Mouse (Mus musculus) thymus, adult 2 months (tissue): Measurements from ENCODE around the gene Ppp4r3a. TPM values are rescaled to one million over a fixed set of nuclear protein-coding genes. Genes with fewer than 3 reads are reported as not detected.
"Not testable (repeated sequence)": the region's sequence is repeated elsewhere in the genome, so short reads cannot be mapped to it uniquely, and the experiment has no call there.

ENCODE experiments used
- DNase-seq: peaks from one replicate; pipeline ENCODE4 v3.0.0; 2021
- H3K27ac ChIP-seq: fragments of 200-500 bp; 2 replicates; pipeline ENCODE4 v1.5.1; 2012; ENCODE audit warnings: low read length, control low read depth; ENCODE audit not compliant: control insufficient read depth, insufficient read depth
- H3K27me3 ChIP-seq: fragments of 200-500 bp; 2 replicates; pipeline ENCODE4 v1.6.1; 2012; ENCODE audit warnings: mild to moderate bottlenecking, low read length, moderate library complexity, mixed read lengths; ENCODE audit not compliant: control insufficient read depth, insufficient read depth
- H3K36me3 ChIP-seq: fragments of 200-500 bp; 2 replicates; pipeline ENCODE4 v1.6.1; 2012; ENCODE audit warnings: mild to moderate bottlenecking, low read length, moderate library complexity; ENCODE audit not compliant: control insufficient read depth, insufficient read depth
- H3K4me1 ChIP-seq: fragments of 200-500 bp; replicated peaks from 2 replicates; pipeline ENCODE4 v1.6.1; 2012; ENCODE audit warnings: low read length; ENCODE audit not compliant: control insufficient read depth, insufficient read depth
- H3K4me3 ChIP-seq: fragments of 200-500 bp; 2 replicates; pipeline ENCODE4 v1.5.1; 2012; ENCODE audit warnings: mild to moderate bottlenecking, low read length, control low read depth, moderate library complexity; ENCODE audit not compliant: control insufficient read depth, insufficient read depth
- CTCF ChIP-seq: fragments of 200-500 bp; IDR thresholded peaks from 2 replicates; pipeline ENCODE4 v1.5.1; 2012; ENCODE audit warnings: mild to moderate bottlenecking, control low read depth, low read length, moderate library complexity, borderline replicate concordance; ENCODE audit not compliant: control insufficient read depth, poor library complexity, insufficient read depth; ENCODE audit errors: extremely low read depth
- POLR2A ChIP-seq: fragments of 200-500 bp; IDR thresholded peaks from 2 replicates; pipeline ENCODE4 v1.6.1; 2012; ENCODE audit warnings: mild to moderate bottlenecking, low read length, control low read depth, moderate library complexity; ENCODE audit not compliant: control insufficient read depth, poor library complexity, insufficient read depth; ENCODE audit errors: extremely low read depth
- WGBS: fragments of 180-500 bp; shearing (Covaris S2); methylation state at CpG from one replicate; pipeline ENCODE4 v1.1.7; 2018; 5-methylcytosine and 5-hydroxymethylcytosine counted together
- polyA plus RNA-seq: library from polyadenylated mRNA; depleted of rRNA; stranded (reverse); fragments of >200 nt; gene quantifications from 2 replicates; pipeline ENCODE4 v1.2.3, GENCODE M21; 2012; rRNA removed

The Ppp4r3a gene
- polyA plus RNA-seq: 25.6 and 34.9 TPM in 2 replicates

- peak within 1 kb of the TSS; percentile 54 for H3K27ac ChIP-seq
- peak; percentile 91 for DNase-seq
These were observed at the start of gene Ppp4r3a for GRCm38 (mm10) chr12:101083076-101083838. TSS of gene Ppp4r3a (minus strand) at chr12:101083702.

GRCm38 (mm10) chr12:101123013-101123412 is 39.5 kb upstream of the Ppp4r3a start:
- H3K27ac ChIP-seq: no peak overlapping the region
- TF ChIP-seq POLR2A: no peak
- TF ChIP-seq CTCF: no peak
- 16% methylated on average over 1 of the region's 1 CpGs for WGBS
- H3K27me3 ChIP-seq: no peaks in the 10 kb centered on the region
- no peaks in the 10 kb centered on the region for H3K4me1 ChIP-seq
- H3K4me3 ChIP-seq: no peak overlapping the region
- no peak for DNase-seq
- H3K36me3 ChIP-seq: no peaks in the 10 kb centered on the region

More at GRCm38 (mm10) chr12:101083076-101083838, at the start of gene Ppp4r3a:
- H3K36me3 ChIP-seq: no peaks in the 10 kb centered on the region
- no peaks in the 10 kb centered on the region for H3K27me3 ChIP-seq
- under 1% methylated on average over 89 of the region's 90 CpGs for WGBS
- peak within 1 kb of the TSS; percentile 82 for H3K4me3 ChIP-seq
- TF ChIP-seq POLR2A (peak; percentile 86), CTCF (no peak)
- peaks cover 4% of the 10 kb centered on the region; the same call in 1 of the 2 replicates for H3K4me1 ChIP-seq

- H3K4me3 ChIP-seq, DNase-seq, H3K27ac ChIP-seq, H3K36me3 ChIP-seq, H3K27me3 ChIP-seq, H3K4me1 ChIP-seq: not testable (repeated sequence)
- 74% methylated on average over 4 of the region's 4 CpGs for WGBS
These were observed 38.6 kb upstream of the Ppp4r3a start for GRCm38 (mm10) chr12:101122066-101122465.

GRCm38 (mm10) chr12:101109794-101110585 is 26.5 kb upstream of the Ppp4r3a start:
- H3K27ac ChIP-seq, DNase-seq, H3K36me3 ChIP-seq, H3K4me1 ChIP-seq, H3K27me3 ChIP-seq, H3K4me3 ChIP-seq: not testable (repeated sequence)
- WGBS: 94% methylated on average over 3 of the region's 3 CpGs

- DNase-seq: no peak
- 96% methylated on average over 1 of the region's 1 CpGs for WGBS
- no peak overlapping the region for H3K4me3 ChIP-seq
- H3K36me3 ChIP-seq: no peaks in the 10 kb centered on the region
- TF ChIP-seq CTCF: no peak
- H3K4me1 ChIP-seq: no peaks in the 10 kb centered on the region
- no peaks in the 10 kb centered on the region for H3K27me3 ChIP-seq
- H3K27ac ChIP-seq: no peak overlapping the region
These were observed 24.2 kb upstream of the Ppp4r3a start for GRCm38 (mm10) chr12:101107722-101108121.

GRCm38 (mm10) chr12:101105571-101105970 is 22.1 kb upstream of the Ppp4r3a start:
- Histone ChIP-seq H3K36me3 (no peaks in the 10 kb centered on the region), H3K4me3 (no peak overlapping the region), H3K27me3 (no peaks in the 10 kb centered on the region), H3K4me1 (no peaks in the 10 kb centered on the region), H3K27ac (no peak overlapping the region)
- no peak for DNase-seq
- no peak for TF ChIP-seq CTCF
- WGBS: 75% methylated on average over 5 of the region's 5 CpGs

- Histone ChIP-seq H3K27ac (no peak overlapping the region), H3K27me3 (no peaks in the 10 kb centered on the region), H3K4me1 (no peaks in the 10 kb centered on the region), H3K36me3 (no peaks in the 10 kb centered on the region), H3K4me3 (no peak overlapping the region)
- TF ChIP-seq CTCF (no peak), POLR2A (no peak)
- WGBS: 71% methylated on average over 3 of the region's 3 CpGs
- DNase-seq: peak; percentile 61
These were observed 19.1 kb upstream of the Ppp4r3a start for GRCm38 (mm10) chr12:101102648-101103047.

GRCm38 (mm10) chr12:101093678-101094077 is 10.2 kb upstream of the Ppp4r3a start:
- H3K27ac ChIP-seq, H3K36me3 ChIP-seq, H3K4me1 ChIP-seq, H3K4me3 ChIP-seq, H3K27me3 ChIP-seq, DNase-seq: not testable (repeated sequence)
- WGBS: 72% methylated on average over 3 of the region's 3 CpGs
